Mouse (Mus musculus) megakaryocyte, embryonic 14.5 days (primary cell): ENCODE measurements around the gene Olfr223.

Source experiments
- FLI1 ChIP-seq: IDR thresholded peaks from 2 replicates; pipeline ENCODE4 v1.6.1; 2012; ENCODE audit warnings: low read length, inconsistent platforms, mixed read lengths
- GATA1 ChIP-seq: IDR thresholded peaks from 3 replicates; pipeline ENCODE4 v1.6.1; 2012; ENCODE audit warnings: mixed read lengths, low read length, inconsistent platforms, borderline replicate concordance

GRCm38 (mm10) chr11:59639957-59640643 lies 47.0 kb upstream of the Olfr223 start:
- no peak for TF ChIP-seq GATA1
- no peak for TF ChIP-seq FLI1
